Mouse (Mus musculus): ENCODE data around the gene Enoph1.

Gene Enoph1

GRCm38 (mm10) chr5:100079931-100080275, 40.1 kb downstream of the Enoph1 start:
- DNase-seq, result no peak

GRCm38 (mm10) chr5:100082006-100082405, 42.2 kb downstream of the Enoph1 start:
- DNase-seq, result no peak

GRCm38 (mm10) chr5:100083953-100084562, 44.3 kb downstream of the Enoph1 start:
- no peak for DNase-seq

- DNase-seq, result no peak
Observed at GRCm38 (mm10) chr5:100085097-100085496, 45.3 kb downstream of the Enoph1 start.

- no peak for DNase-seq
Observed at GRCm38 (mm10) chr5:100090515-100091262, 50.9 kb downstream of the Enoph1 start.

- DNase-seq, result no peak
Observed at GRCm38 (mm10) chr5:100091263-100091594, 51.4 kb downstream of the Enoph1 start.

GRCm38 (mm10) chr5:100091602-100092001, 51.8 kb downstream of the Enoph1 start:
- DNase-seq, result no peak

- peak in 1 of 2 experiments; percentile 23 for DNase-seq
Observed at GRCm38 (mm10) chr5:100096955-100097354, 57.2 kb downstream of the Enoph1 start.

- DNase-seq, result no peak
Observed at GRCm38 (mm10) chr5:100097967-100098366, 58.2 kb downstream of the Enoph1 start.

GRCm38 (mm10) chr5:100102395-100102794, 62.6 kb downstream of the Enoph1 start:
- DNase-seq, result no peak

GRCm38 (mm10) chr5:100108866-100109265, 69.1 kb downstream of the Enoph1 start:
- no peak for DNase-seq

- DNase-seq, result peak in 1 of 2 experiments; percentile 15
Observed at GRCm38 (mm10) chr5:100109543-100110282, 69.9 kb downstream of the Enoph1 start.

GRCm38 (mm10) chr5:100110581-100110980, 70.8 kb downstream of the Enoph1 start:
- DNase-seq, result no peak

- no peak for DNase-seq
Observed at GRCm38 (mm10) chr5:100113403-100113802, 73.6 kb downstream of the Enoph1 start.
